9 mouse cellular contexts compared by ENCODE assay signal in the genomic region with DNA sequence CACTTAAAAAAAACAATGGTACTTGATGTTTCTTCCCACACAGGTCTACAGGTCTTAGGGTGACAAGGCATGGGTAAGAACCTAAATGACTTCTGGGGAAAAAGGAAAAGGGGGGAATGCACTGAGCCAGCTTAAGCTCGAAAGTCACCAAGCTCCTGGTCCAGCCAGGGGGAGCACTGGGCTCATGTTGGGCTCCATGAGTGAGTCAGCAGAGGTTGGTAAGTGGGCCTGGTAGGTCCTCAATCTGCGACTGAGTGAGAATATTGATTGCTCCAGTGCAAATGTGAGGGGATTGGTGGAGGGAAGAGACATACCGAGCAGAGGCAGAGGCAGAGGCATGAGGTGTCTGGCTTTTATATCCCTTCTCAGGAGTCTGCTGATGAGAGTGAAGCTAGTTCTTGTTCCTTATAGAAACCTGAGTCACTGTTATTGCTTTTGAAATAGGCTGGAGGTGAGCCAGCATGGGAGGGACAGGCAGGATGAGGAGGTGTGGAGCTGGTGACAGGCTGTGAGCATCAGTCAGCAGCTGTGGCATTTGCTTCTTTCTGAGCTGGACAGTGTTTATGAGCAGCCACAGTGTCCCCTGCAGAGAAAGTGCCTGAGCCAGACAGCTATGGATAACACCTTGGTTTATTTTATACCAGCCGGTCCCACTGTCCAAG.
DNase-seq lines count a peak whose midpoint lies in the region; ATAC-seq and TF ChIP-seq lines count a peak whose summit lies in the region.
"Had no signal": no experiment of that assay in that cellular context is flagged by ENCODE, and none has a peak within 500 bp of the region (broad histone marks: within the 10 kb centered on the region; RNA-seq: fewer than 3 reads in every experiment).

No protein-coding gene starts in this region.

- H3K27me3 ChIP-seq in limb, embryonic 11.5 days (ENCODE audit: control insufficient read depth, insufficient read depth, low read length), result no peaks in the 10 kb centered on the region
- H3K27me3 ChIP-seq in forebrain, embryonic 11.5 days (ENCODE audit: control insufficient read depth, insufficient read depth, low read length), result no peaks in the 10 kb centered on the region
- no peaks in the 10 kb centered on the region for H3K27me3 ChIP-seq in forebrain, postnatal 0 days (ENCODE audit: insufficient read depth, low read length)

- DNase-seq in heart, postnatal 10 days, result peak; percentile 18 to 27
- DNase-seq in heart, postnatal 36 days, result no peak
- peak; percentile 54 for DNase-seq in 416B (ENCODE audit: low read depth)
- peak; percentile 25 for DNase-seq in limb, embryonic 11.5 days (ENCODE audit: low spot score)
- peak; percentile 43 to 53 for DNase-seq in right cerebral cortex, postnatal 36 days (ENCODE audit: low spot score in 2 of 2)
- DNase-seq in forebrain, embryonic 11.5 days (ENCODE audit: low spot score), result no peak
- DNase-seq in forebrain, postnatal 0 days, result no peak

- peaks cover 2% of the 10 kb centered on the region; the same call in 1 of the 2 replicates for H3K4me1 ChIP-seq in limb, embryonic 11.5 days (ENCODE audit: control insufficient read depth, insufficient read depth, low read length)
- no peaks in the 10 kb centered on the region for H3K4me1 ChIP-seq in forebrain, embryonic 11.5 days (replicated peaks; ENCODE audit: control insufficient read depth, insufficient read depth, low read length)
- no peaks in the 10 kb centered on the region for H3K4me1 ChIP-seq in forebrain, postnatal 0 days (ENCODE audit: insufficient read depth)

- TF ChIP-seq CTCF in forebrain, postnatal 0 days (IDR thresholded peaks at IDR 0.05; ENCODE audit: low read depth), result no peak

- intact Hi-C loops in heart, postnatal 10 days (cut with DNase I), result no loop called here
- intact Hi-C loops in heart, postnatal 36 days (cut with DNase I), result no loop called here

- H3K27ac ChIP-seq in limb, embryonic 11.5 days (replicated peaks; ENCODE audit: low read depth, low read length), result no peak overlapping the region
- H3K27ac ChIP-seq in forebrain, embryonic 11.5 days (ENCODE audit: low read depth, low read length), result no peak overlapping the region
- no peak overlapping the region for H3K27ac ChIP-seq in forebrain, postnatal 0 days (ENCODE audit: low read depth, low read length)
- H3K27ac ChIP-seq: layer of hippocampus, adult 2 months had no signal

- 45% methylated on average over 4 of the region's 4 CpGs for WGBS in limb, embryonic 11.5 days
- 75% methylated on average over 4 of the region's 4 CpGs for WGBS in forebrain, embryonic 11.5 days
- WGBS in forebrain, postnatal 0 days, result 75% methylated on average over 4 of the region's 4 CpGs

- no peak overlapping the region for H3K4me2 ChIP-seq in limb, embryonic 11.5 days (ENCODE audit: low read depth, severe bottlenecking)
- no peak overlapping the region for H3K4me2 ChIP-seq in forebrain, embryonic 11.5 days (ENCODE audit: low read depth, low read length, severe bottlenecking)
- H3K4me2 ChIP-seq in forebrain, postnatal 0 days (ENCODE audit: low read depth), result no peak overlapping the region

- no peak overlapping the region for H3K4me3 ChIP-seq in limb, embryonic 11.5 days (ENCODE audit: low read depth, low read length)
- H3K4me3 ChIP-seq in forebrain, embryonic 11.5 days (ENCODE audit: low read depth, low read length), result no peak overlapping the region
- no peak overlapping the region for H3K4me3 ChIP-seq in forebrain, postnatal 0 days (ENCODE audit: low read depth, low read length)
- H3K4me3 ChIP-seq: layer of hippocampus, adult 2 months had no signal

- ATAC-seq in common myeloid progenitor, adult 5-6 weeks (replicated peaks; ENCODE audit: low read depth, poor library complexity, severe bottlenecking), result peak; percentile 29
- no peak for ATAC-seq in limb, embryonic 11.5 days (ENCODE audit: insufficient number of reproducible peaks, low FRiP score, low TSS enrichment, low read depth)
- ATAC-seq in forebrain, embryonic 11.5 days (replicated peaks; ENCODE audit: low FRiP score), result no peak
- no peak for ATAC-seq in forebrain, postnatal 0 days

- no peaks in the 10 kb centered on the region for H3K9me3 ChIP-seq in limb, embryonic 11.5 days (ENCODE audit: control insufficient read depth, low read length)
- no peaks in the 10 kb centered on the region for H3K9me3 ChIP-seq in forebrain, embryonic 11.5 days (ENCODE audit: control insufficient read depth, low read length)
- H3K9me3 ChIP-seq in forebrain, postnatal 0 days (ENCODE audit: low read length), result no peaks in the 10 kb centered on the region

- no peaks in the 10 kb centered on the region for H3K36me3 ChIP-seq in limb, embryonic 11.5 days (ENCODE audit: control insufficient read depth, insufficient read depth, low read length)
- no peaks in the 10 kb centered on the region for H3K36me3 ChIP-seq in forebrain, embryonic 11.5 days (ENCODE audit: control insufficient read depth, insufficient read depth, low read length)
- H3K36me3 ChIP-seq in forebrain, postnatal 0 days (ENCODE audit: insufficient read depth), result no peaks in the 10 kb centered on the region

- no peak overlapping the region for H3K9ac ChIP-seq in limb, embryonic 11.5 days (ENCODE audit: low read length)
- no peak overlapping the region for H3K9ac ChIP-seq in forebrain, embryonic 11.5 days (ENCODE audit: low read length)
- no peak overlapping the region for H3K9ac ChIP-seq in forebrain, postnatal 0 days

Comparison
In these comparisons a context has a peak if more than half of its experiments do, and no peak if none do; other contexts are left out.
1. DNase-seq: peak in heart, postnatal 10 days (2 of 2), 416B (single experiment), limb, embryonic 11.5 days (single experiment) and right cerebral cortex, postnatal 36 days (2 of 2); none in heart, postnatal 36 days (0 of 2), forebrain, embryonic 11.5 days (single experiment) and forebrain, postnatal 0 days (single experiment).